8 mouse cellular contexts compared by ENCODE assay signal in genomic region chr15:79098220-79098619, GRCm38 (mm10). TPM values are rescaled to one million over a fixed set of nuclear protein-coding genes. Genes with fewer than 3 reads are reported as not detected.
DNase-seq lines count a peak whose midpoint lies in the region; ATAC-seq and TF ChIP-seq lines count a peak whose summit lies in the region.

No protein-coding gene starts in this region.

- no peak for TF ChIP-seq POLR2A in small intestine, adult 2 months (IDR thresholded peaks at IDR 0.05; ENCODE audit: low read depth, low read length)

- peak overlapping the region; percentile 91 for H3K27ac ChIP-seq in heart, embryonic 10.5 days
- peak overlapping the region; percentile 84 for H3K27ac ChIP-seq in lung, embryonic 16.5 days (ENCODE audit: low read length)
- peak overlapping the region; percentile 79 for H3K27ac ChIP-seq in intestine, embryonic 14.5 days (ENCODE audit: low read depth)
- peak overlapping the region; percentile 50 for H3K27ac ChIP-seq in small intestine, adult 2 months (ENCODE audit: insufficient read depth, low read depth, low read length)

- peak overlapping the region; percentile 21; the same call in 1 of the 2 replicates for H3K9ac ChIP-seq in lung, embryonic 16.5 days (ENCODE audit: low read length)
- no peak overlapping the region for H3K9ac ChIP-seq in intestine, embryonic 14.5 days (ENCODE audit: low read length)

- intact Hi-C loops in heart, postnatal 25 days (cut with DNase I): no loop called here
- intact Hi-C loops in left cerebral cortex, postnatal 4 days (cut with DNase I): no loop called here

- no peaks in the 10 kb centered on the region for H3K9me3 ChIP-seq in heart, embryonic 10.5 days
- H3K9me3 ChIP-seq in lung, embryonic 16.5 days (ENCODE audit: control insufficient read depth, low read length): no peaks in the 10 kb centered on the region
- no peaks in the 10 kb centered on the region for H3K9me3 ChIP-seq in intestine, embryonic 14.5 days (ENCODE audit: control insufficient read depth, low read length)

- 48% methylated on average over 5 of the region's 5 CpGs for WGBS in heart, embryonic 10.5 days
- WGBS in lung, embryonic 16.5 days: 56% methylated on average over 5 of the region's 5 CpGs
- 60% methylated on average over 5 of the region's 5 CpGs for WGBS in intestine, embryonic 14.5 days
- 80% methylated on average over 5 of the region's 5 CpGs for WGBS in small intestine, adult 2 months

- H3K4me2 ChIP-seq in lung, embryonic 16.5 days (ENCODE audit: low read depth, low read length): no peak overlapping the region
- H3K4me2 ChIP-seq in intestine, embryonic 14.5 days (ENCODE audit: low read length): no peak overlapping the region

- peaks cover 71% of the 10 kb centered on the region for H3K4me1 ChIP-seq in heart, embryonic 10.5 days
- peaks cover 37% of the 10 kb centered on the region for H3K4me1 ChIP-seq in lung, embryonic 16.5 days (replicated peaks; ENCODE audit: control insufficient read depth, insufficient read depth, low read length)
- H3K4me1 ChIP-seq in intestine, embryonic 14.5 days (replicated peaks; ENCODE audit: control insufficient read depth, insufficient read depth, low read length): peaks cover 23% of the 10 kb centered on the region
- peaks cover 3% of the 10 kb centered on the region for H3K4me1 ChIP-seq in small intestine, adult 2 months (ENCODE audit: control insufficient read depth, insufficient read depth, insufficient read length, low read length)

- ATAC-seq in lung, embryonic 16.5 days (ENCODE audit: low read depth): no peak
- ATAC-seq in intestine, embryonic 14.5 days (replicated peaks; ENCODE audit: low FRiP score, low TSS enrichment, low read depth): no peak

- peaks cover 27% of the 10 kb centered on the region for H3K36me3 ChIP-seq in heart, embryonic 10.5 days
- peaks cover 16% of the 10 kb centered on the region for H3K36me3 ChIP-seq in lung, embryonic 16.5 days (ENCODE audit: control insufficient read depth, insufficient read depth, low read length)
- peaks cover 30% of the 10 kb centered on the region for H3K36me3 ChIP-seq in intestine, embryonic 14.5 days (ENCODE audit: control insufficient read depth, insufficient read depth, low read length)
- H3K36me3 ChIP-seq in small intestine, adult 2 months (ENCODE audit: control insufficient read depth, insufficient read depth, low read length): peaks cover 20% of the 10 kb centered on the region

- TF ChIP-seq CTCF in small intestine, adult 2 months (IDR thresholded peaks at IDR 0.05; ENCODE audit: extremely low read depth, insufficient read length, insufficient replicate concordance, low read depth, low read length): no peak

- no peak for DNase-seq in heart, embryonic 10.5 days (ENCODE audit: low spot score)
- DNase-seq in heart, postnatal 25 days (ENCODE audit: low spot score): no peak
- DNase-seq in lung, postnatal 25 days (ENCODE audit: low spot score): no peak
- no peak for DNase-seq in intestine, embryonic 14.5 days (ENCODE audit: low spot score)
- DNase-seq in left cerebral cortex, postnatal 4 days: no peak
- DNase-seq in frontal cortex, adult 2 months (ENCODE audit: extremely low spot score in 1 of 2, low spot score in 1 of 2): no peak

- 0 out of 2 replicates have a peak overlapping the region, but pooled peaks have one; percentile 10 for H3K4me3 ChIP-seq in heart, embryonic 10.5 days
- no peak overlapping the region for H3K4me3 ChIP-seq in lung, embryonic 16.5 days (ENCODE audit: low read length)
- H3K4me3 ChIP-seq in intestine, embryonic 14.5 days (ENCODE audit: low read depth, low read length): no peak overlapping the region
- H3K4me3 ChIP-seq in small intestine, adult 2 months (ENCODE audit: low read depth, low read length): no peak overlapping the region

- no peaks in the 10 kb centered on the region for H3K27me3 ChIP-seq in heart, embryonic 10.5 days (ENCODE audit: insufficient read depth, poor library complexity, severe bottlenecking)
- no peaks in the 10 kb centered on the region for H3K27me3 ChIP-seq in lung, embryonic 16.5 days (ENCODE audit: control insufficient read depth, insufficient read depth, low read depth, low read length)
- no peaks in the 10 kb centered on the region for H3K27me3 ChIP-seq in intestine, embryonic 14.5 days (replicated peaks; ENCODE audit: control insufficient read depth, insufficient read depth, low read length)
- no peaks in the 10 kb centered on the region for H3K27me3 ChIP-seq in small intestine, adult 2 months (ENCODE audit: control insufficient read depth, insufficient read depth, low read length)

RNA-seq across cellular contexts. Expression of gene Micall1, which starts 10.5 kb away (rescaled TPM):
- polyA plus RNA-seq in heart, embryonic 10.5 days (2016; fragmentation: Nextera tagmentation; extraction: Ambion mirVana): 13.1 and 14.5 TPM in 2 replicates
- total RNA-seq in heart, postnatal 25 days (2021): 10 to 100 TPM; 51.9 to 57.7 TPM
- polyA plus RNA-seq in lung, embryonic 16.5 days (2015; fragmentation: Nextera tagmentation; extraction: Ambion mirVana): 6.9 and 7.8 TPM in 2 replicates
- 9.3 and 9.9 TPM in 2 replicates for polyA plus RNA-seq in intestine, embryonic 14.5 days (2014; fragmentation: Nextera tagmentation; extraction: Ambion mirVana)
- polyA plus RNA-seq in small intestine, adult 2 months (2012; rRNA removed): 18.8 and 23.8 TPM in 2 replicates
- total RNA-seq in left cerebral cortex, postnatal 4 days (2021): 10 to 100 TPM; 61.5 to 66.6 TPM
- polyA plus RNA-seq in frontal cortex, adult 2 months (2012; rRNA removed): 22.2 and 23.8 TPM in 2 replicates

RNA-seq across cellular contexts. Expression of gene Eif3l, which starts 23.2 kb away (rescaled TPM):
- 201 and 226 TPM in 2 replicates for polyA plus RNA-seq in heart, embryonic 10.5 days (2016; fragmentation: Nextera tagmentation; extraction: Ambion mirVana)
- total RNA-seq in heart, postnatal 25 days (2021): 10 to 100 TPM; 68.9 to 71.5 TPM
- 196 and 209 TPM in 2 replicates for polyA plus RNA-seq in lung, embryonic 16.5 days (2015; fragmentation: Nextera tagmentation; extraction: Ambion mirVana)
- 244 and 264 TPM in 2 replicates for polyA plus RNA-seq in intestine, embryonic 14.5 days (2014; fragmentation: Nextera tagmentation; extraction: Ambion mirVana)
- 52.5 and 88.3 TPM in 2 replicates for polyA plus RNA-seq in small intestine, adult 2 months (2012; rRNA removed)
- 100 to 1,000 TPM; 116 to 122 TPM for total RNA-seq in left cerebral cortex, postnatal 4 days (2021)
- polyA plus RNA-seq in frontal cortex, adult 2 months (2012; rRNA removed): 80.9 and 90.8 TPM in 2 replicates

RNA-seq across cellular contexts. Expression of gene Ankrd54, which starts 35.5 kb away (rescaled TPM):
- 34.8 and 48.7 TPM in 2 replicates for polyA plus RNA-seq in heart, embryonic 10.5 days (2016; fragmentation: Nextera tagmentation; extraction: Ambion mirVana)
- 1 to 10 TPM; 7.4 to 7.5 TPM for total RNA-seq in heart, postnatal 25 days (2021)
- polyA plus RNA-seq in lung, embryonic 16.5 days (2015; fragmentation: Nextera tagmentation; extraction: Ambion mirVana): 52.6 and 56.7 TPM in 2 replicates
- polyA plus RNA-seq in intestine, embryonic 14.5 days (2014; fragmentation: Nextera tagmentation; extraction: Ambion mirVana): 49.4 and 50.0 TPM in 2 replicates
- polyA plus RNA-seq in small intestine, adult 2 months (2012; rRNA removed): 70.4 and 92.7 TPM in 2 replicates
- 10 to 100 TPM; 25.5 to 27.2 TPM for total RNA-seq in left cerebral cortex, postnatal 4 days (2021)
- 31.0 and 32.3 TPM in 2 replicates for polyA plus RNA-seq in frontal cortex, adult 2 months (2012; rRNA removed)

RNA-seq across cellular contexts. Expression of gene Polr2f, which starts 42.6 kb away (rescaled TPM):
- 289 and 326 TPM in 2 replicates for polyA plus RNA-seq in heart, embryonic 10.5 days (2016; fragmentation: Nextera tagmentation; extraction: Ambion mirVana)
- total RNA-seq in heart, postnatal 25 days (2021): 100 to 1,000 TPM; 132 TPM
- 255 and 267 TPM in 2 replicates for polyA plus RNA-seq in lung, embryonic 16.5 days (2015; fragmentation: Nextera tagmentation; extraction: Ambion mirVana)
- polyA plus RNA-seq in intestine, embryonic 14.5 days (2014; fragmentation: Nextera tagmentation; extraction: Ambion mirVana): 398 and 414 TPM in 2 replicates
- 18.3 and 32.2 TPM in 2 replicates for polyA plus RNA-seq in small intestine, adult 2 months (2012; rRNA removed)
- 100 to 1,000 TPM; 143 to 152 TPM for total RNA-seq in left cerebral cortex, postnatal 4 days (2021)
- 159 and 176 TPM in 2 replicates for polyA plus RNA-seq in frontal cortex, adult 2 months (2012; rRNA removed)

RNA-seq across cellular contexts. Expression of gene 1700088E04Rik, which starts 42.8 kb away (rescaled TPM):
- polyA plus RNA-seq in heart, embryonic 10.5 days (2016; fragmentation: Nextera tagmentation; extraction: Ambion mirVana): 6.0 and 8.1 TPM in 2 replicates
- 1 to 10 TPM; 1.6 to 1.7 TPM for total RNA-seq in heart, postnatal 25 days (2021)
- polyA plus RNA-seq in lung, embryonic 16.5 days (2015; fragmentation: Nextera tagmentation; extraction: Ambion mirVana): 16.3 and 18.3 TPM in 2 replicates
- polyA plus RNA-seq in intestine, embryonic 14.5 days (2014; fragmentation: Nextera tagmentation; extraction: Ambion mirVana): 7.4 and 8.2 TPM in 2 replicates
- polyA plus RNA-seq in small intestine, adult 2 months (2012; rRNA removed): 0.56 and 1.2 TPM in 2 replicates
- total RNA-seq in left cerebral cortex, postnatal 4 days (2021): 10 to 100 TPM; 12.1 to 13.1 TPM
- polyA plus RNA-seq in frontal cortex, adult 2 months (2012; rRNA removed): 15.0 and 18.6 TPM in 2 replicates
